Mouse (Mus musculus): ENCODE measurements around the gene Map4k4. TPM values are rescaled to one million over a fixed set of nuclear protein-coding genes. Genes with fewer than 3 reads are reported as not detected.

Map4k4 gene
- 21.9 TPM in 2 replicates for polyA plus RNA-seq (2012; rRNA removed; ENCODE audit: low replicate concordance)

GRCm38 (mm10) chr1:39900181-39901005 lies at the start of gene Map4k4:
TSS of gene Map4k4 (plus strand) at chr1:39900913.

DNA sequence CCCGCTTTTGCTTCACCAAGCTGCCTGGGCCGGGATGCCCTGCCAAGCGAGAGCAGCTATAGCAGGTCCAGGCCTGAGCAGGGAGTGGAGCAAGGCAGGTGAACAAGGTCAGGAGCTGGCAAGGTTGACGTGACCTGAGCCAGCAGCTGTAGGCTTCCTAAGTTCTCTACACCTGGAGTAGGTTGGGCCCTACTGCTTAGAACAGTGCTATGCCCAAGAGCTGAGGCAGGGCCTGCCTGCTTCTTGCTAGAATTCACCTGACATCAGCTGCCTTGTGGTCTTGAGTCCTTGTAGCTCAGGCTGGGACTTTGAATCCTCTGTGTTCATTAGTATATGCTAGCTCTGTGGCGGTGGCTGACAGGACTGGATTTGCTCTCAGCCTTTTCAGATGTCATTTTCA lies 173.1 kb downstream of the Map4k4 start, which contains the start of gene Il1r2:
Il1r2 (plus strand) TSS at position 301 of the 400 bp plus-strand sequence.

Other genes starting within 250 kb of the Map4k4 start
- 0.08 and 0.13 TPM in 2 replicates for gene Creg2, start 249.4 kb upstream of the Map4k4 start, polyA plus RNA-seq (2012; rRNA removed; ENCODE audit: low replicate concordance)
- 0.06 TPM in 1 of 2 replicates, not detected in the other for gene Rfx8, start 179.9 kb upstream of the Map4k4 start, polyA plus RNA-seq (2012; rRNA removed; ENCODE audit: low replicate concordance)
- gene Gm3646, start 95.6 kb upstream of the Map4k4 start, polyA plus RNA-seq (2012; rRNA removed; ENCODE audit: low replicate concordance) = not detected in 2 replicates
- gene Il1r2, start 173.2 kb downstream of the Map4k4 start, polyA plus RNA-seq (2012; rRNA removed; ENCODE audit: low replicate concordance) = 0.25 and 0.78 TPM in 2 replicates